In the genomic region with DNA sequence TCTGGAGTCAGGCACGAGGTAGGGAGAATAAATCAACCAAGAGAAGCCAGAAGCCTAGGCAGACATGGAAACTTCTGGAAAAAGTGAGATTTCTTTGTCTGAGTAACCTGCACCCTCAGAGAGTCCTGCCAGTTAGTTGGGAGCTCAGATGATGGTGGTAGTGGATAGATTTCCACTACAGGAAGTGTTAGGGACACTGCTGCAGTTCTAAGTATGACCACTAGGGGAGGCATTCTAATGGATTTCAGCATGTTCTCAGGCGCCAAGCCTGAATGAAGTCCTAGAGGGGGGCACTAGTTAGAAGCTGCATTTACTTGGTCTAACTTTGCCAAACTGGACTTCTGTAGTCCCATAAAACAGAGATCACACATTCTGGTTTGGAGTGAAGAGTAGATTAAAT, we compare ENCODE assay signal across 9 mouse cellular contexts. TPM values are rescaled to one million over a fixed set of nuclear protein-coding genes. Genes with fewer than 3 reads are reported as not detected.
DNase-seq lines count a peak whose midpoint lies in the region; ATAC-seq and TF ChIP-seq lines count a peak whose summit lies in the region.
"Had no signal": no experiment of that assay in that cellular context is flagged by ENCODE, and none has a peak within 500 bp of the region (broad histone marks: within the 10 kb centered on the region; RNA-seq: fewer than 3 reads in every experiment).

No protein-coding gene starts in this region.

- no peaks in the 10 kb centered on the region for H3K36me3 ChIP-seq in forebrain, embryonic 11.5 days (ENCODE audit: control insufficient read depth, insufficient read depth, low read length)
- no peaks in the 10 kb centered on the region for H3K36me3 ChIP-seq in forebrain, embryonic 16.5 days (ENCODE audit: control insufficient read depth, insufficient read depth)
- H3K36me3 ChIP-seq in thymus, adult 2 months (ENCODE audit: control insufficient read depth, insufficient read depth, low read length): no peaks in the 10 kb centered on the region
- H3K36me3 ChIP-seq in liver, postnatal 0 days (replicated peaks; ENCODE audit: insufficient read depth, low read length): no peaks in the 10 kb centered on the region

- peak; percentile 50 for DNase-seq in forebrain, embryonic 11.5 days (ENCODE audit: low spot score)
- DNase-seq in thymus, adult 2 months: peak; percentile 64
- no peak for DNase-seq in thymus, adult 18-20 months
- peak; percentile 50 to 76 for DNase-seq in cerebellum, postnatal 36 days
- DNase-seq in induced T-regulatory cell, adult 2 months (ENCODE audit: low read depth): peak; percentile 85
- DNase-seq in liver, postnatal 0 days: peak; percentile 53
- DNase-seq in spleen, postnatal 10 days (ENCODE audit: low spot score in 2 of 2): peak; percentile 31 to 66

- no peak overlapping the region for H3K4me2 ChIP-seq in forebrain, embryonic 11.5 days (ENCODE audit: low read depth, low read length, severe bottlenecking)
- no peak overlapping the region for H3K4me2 ChIP-seq in forebrain, embryonic 16.5 days (ENCODE audit: low read length)
- H3K4me2 ChIP-seq in liver, postnatal 0 days (ENCODE audit: low read depth, low read length): no peak overlapping the region

- no peak overlapping the region for H3K9ac ChIP-seq in forebrain, embryonic 11.5 days (ENCODE audit: low read length)
- H3K9ac ChIP-seq in forebrain, embryonic 16.5 days (replicated peaks; ENCODE audit: low read depth, low read length): no peak overlapping the region
- no peak overlapping the region for H3K9ac ChIP-seq in liver, postnatal 0 days (replicated peaks)

- no peak for TF ChIP-seq POLR2A in thymus, adult 2 months (IDR thresholded peaks at IDR 0.05; ENCODE audit: control insufficient read depth, extremely low read depth, insufficient read depth, low read length, poor library complexity)

- H3K9me3 ChIP-seq in forebrain, embryonic 11.5 days (ENCODE audit: control insufficient read depth, low read length): no peaks in the 10 kb centered on the region
- H3K9me3 ChIP-seq in forebrain, embryonic 16.5 days (ENCODE audit: control insufficient read depth, low read length): 0 out of 2 replicates have a peak, but pooled peaks cover 2% of the 10 kb centered on the region
- H3K9me3 ChIP-seq in liver, postnatal 0 days (ENCODE audit: low read length): no peaks in the 10 kb centered on the region

- H3K27me3 ChIP-seq in forebrain, embryonic 11.5 days (ENCODE audit: control insufficient read depth, insufficient read depth, low read length): no peaks in the 10 kb centered on the region
- no peaks in the 10 kb centered on the region for H3K27me3 ChIP-seq in forebrain, embryonic 16.5 days (replicated peaks; ENCODE audit: control insufficient read depth, insufficient read depth, low read length)
- H3K27me3 ChIP-seq in thymus, adult 2 months (ENCODE audit: control insufficient read depth, insufficient read depth, low read length): no peaks in the 10 kb centered on the region
- no peaks in the 10 kb centered on the region for H3K27me3 ChIP-seq in liver, postnatal 0 days (ENCODE audit: insufficient read depth, low read length)

- no peak overlapping the region for H3K27ac ChIP-seq in forebrain, embryonic 11.5 days (ENCODE audit: low read depth, low read length)
- H3K27ac ChIP-seq in forebrain, embryonic 16.5 days (ENCODE audit: low read length): no peak overlapping the region
- no peak overlapping the region for H3K27ac ChIP-seq in thymus, adult 2 months (ENCODE audit: control insufficient read depth, insufficient read depth, low read length)
- no peak overlapping the region for H3K27ac ChIP-seq in liver, postnatal 0 days (ENCODE audit: low read depth)

- TF ChIP-seq EP300 in liver, postnatal 0 days (IDR thresholded peaks at IDR 0.05; ENCODE audit: low read depth): no peak

- TF ChIP-seq CTCF in thymus, adult 2 months (IDR thresholded peaks at IDR 0.05; ENCODE audit: borderline replicate concordance, control insufficient read depth, extremely low read depth, insufficient read depth, low read length, poor library complexity): no peak
- TF ChIP-seq CTCF in liver, postnatal 0 days (IDR thresholded peaks at IDR 0.05; ENCODE audit: low read depth): peak; percentile 95

- no peak overlapping the region for H3K4me3 ChIP-seq in forebrain, embryonic 11.5 days (ENCODE audit: low read depth, low read length)
- H3K4me3 ChIP-seq in forebrain, embryonic 16.5 days (replicated peaks; ENCODE audit: low read length): no peak overlapping the region
- no peak overlapping the region for H3K4me3 ChIP-seq in thymus, adult 2 months (ENCODE audit: control insufficient read depth, insufficient read depth, low read length)
- no peak overlapping the region for H3K4me3 ChIP-seq in liver, postnatal 0 days (ENCODE audit: low read depth, low read length)

- WGBS in forebrain, embryonic 11.5 days: 47% methylated on average over 2 of the region's 2 CpGs
- 57% methylated on average over 2 of the region's 2 CpGs for WGBS in forebrain, embryonic 16.5 days
- WGBS in thymus, adult 2 months: 45% methylated on average over 2 of the region's 2 CpGs
- WGBS in liver, postnatal 0 days (ENCODE audit: insufficient replicate concordance): 46% methylated on average over 2 of the region's 2 CpGs

- H3K4me1 ChIP-seq in forebrain, embryonic 11.5 days (replicated peaks; ENCODE audit: control insufficient read depth, insufficient read depth, low read length): no peaks in the 10 kb centered on the region
- H3K4me1 ChIP-seq in forebrain, embryonic 16.5 days (replicated peaks; ENCODE audit: control insufficient read depth, insufficient read depth, low read length): no peaks in the 10 kb centered on the region
- H3K4me1 ChIP-seq in thymus, adult 2 months (replicated peaks; ENCODE audit: control insufficient read depth, insufficient read depth, low read length): no peaks in the 10 kb centered on the region
- H3K4me1 ChIP-seq in liver, postnatal 0 days (ENCODE audit: insufficient read depth): no peaks in the 10 kb centered on the region

- no peak for ATAC-seq in forebrain, embryonic 11.5 days (replicated peaks; ENCODE audit: low FRiP score)
- no peak for ATAC-seq in forebrain, embryonic 16.5 days
- ATAC-seq in liver, postnatal 0 days: no peak

RNA-seq across cellular contexts. Expression of gene Il3, which starts 2.5 kb away (rescaled TPM):
- polyA plus RNA-seq in forebrain, embryonic 11.5 days (2014; fragmentation: Nextera tagmentation; extraction: Ambion mirVana): not detected in 2 replicates
- not detected in 2 replicates for polyA plus RNA-seq in forebrain, embryonic 16.5 days (2015; fragmentation: Nextera tagmentation; extraction: Ambion mirVana)
- polyA plus RNA-seq in thymus, adult 2 months (2012; rRNA removed): not detected in 2 replicates
- not detected in 2 replicates for polyA plus RNA-seq in liver, postnatal 0 days (2015; fragmentation: Nextera tagmentation; extraction: Ambion mirVana)
- polyA plus RNA-seq: neural tube, embryonic 14.5 days had no signal

RNA-seq across cellular contexts. Expression of gene Csf2, which starts 15.1 kb away (rescaled TPM):
- polyA plus RNA-seq in forebrain, embryonic 11.5 days (2014; fragmentation: Nextera tagmentation; extraction: Ambion mirVana): not detected in 2 replicates
- not detected in 2 replicates for polyA plus RNA-seq in forebrain, embryonic 16.5 days (2015; fragmentation: Nextera tagmentation; extraction: Ambion mirVana)
- 0.41 and 0.44 TPM in 2 replicates for polyA plus RNA-seq in thymus, adult 2 months (2012; rRNA removed)
- polyA plus RNA-seq in liver, postnatal 0 days (2015; fragmentation: Nextera tagmentation; extraction: Ambion mirVana): not detected in 2 replicates
- polyA plus RNA-seq: neural tube, embryonic 14.5 days had no signal

RNA-seq across cellular contexts. Expression of gene Acsl6, which starts 39.1 kb away (rescaled TPM):
- polyA plus RNA-seq in forebrain, embryonic 11.5 days (2014; fragmentation: Nextera tagmentation; extraction: Ambion mirVana): 16.7 and 17.9 TPM in 2 replicates
- 38.5 and 40.9 TPM in 2 replicates for polyA plus RNA-seq in forebrain, embryonic 16.5 days (2015; fragmentation: Nextera tagmentation; extraction: Ambion mirVana)
- 0.27 and 0.40 TPM in 2 replicates for polyA plus RNA-seq in thymus, adult 2 months (2012; rRNA removed)
- 0.49 and 0.67 TPM in 2 replicates for polyA plus RNA-seq in liver, postnatal 0 days (2015; fragmentation: Nextera tagmentation; extraction: Ambion mirVana)

Comparison
In these comparisons a context has a peak if more than half of its experiments do, and no peak if none do; other contexts are left out.
1. DNase-seq: peak in forebrain, embryonic 11.5 days (single experiment), thymus, adult 2 months (single experiment), cerebellum, postnatal 36 days (2 of 2), induced T-regulatory cell, adult 2 months (single experiment), liver, postnatal 0 days (single experiment) and spleen, postnatal 10 days (2 of 2); none in thymus, adult 18-20 months (0 of 2).
2. RNA of gene Acsl6, which starts 39.1 kb away (polyA plus RNA-seq): 38.5 to 40.9 TPM in forebrain, embryonic 16.5 days and 16.7 to 17.9 TPM in forebrain, embryonic 11.5 days; 0.49 to 0.67 TPM in liver, postnatal 0 days and 0.27 to 0.40 TPM in thymus, adult 2 months; every median in the first group is over 10 times any median in the second.